Mouse (Mus musculus) forebrain, embryonic 10.5 days (tissue): ENCODE measurements around the gene Ptprd. TPM values are rescaled to one million over a fixed set of nuclear protein-coding genes. Genes with fewer than 3 reads are reported as not detected.

ENCODE experiments used
- DNase-seq: peaks from one replicate; pipeline ENCODE4 v3.0.0-alpha.2; 2017; ENCODE audit warnings: low spot score; ENCODE audit errors: extremely low spot score
- H3K27ac ChIP-seq: fragments of 300-500 bp; sonication (generic); 2 replicates; pipeline ENCODE4 v1.5.1; 2016; ENCODE audit warnings: mild to moderate bottlenecking
- H3K27me3 ChIP-seq: fragments of 300-500 bp; sonication (generic); 2 replicates; pipeline ENCODE4 v1.6.1; 2016; ENCODE audit warnings: mild to moderate bottlenecking; ENCODE audit not compliant: poor library complexity, severe bottlenecking
- H3K36me3 ChIP-seq: fragments of 300-500 bp; sonication (generic); replicated peaks from 2 replicates; pipeline ENCODE4 v1.6.1; 2016; ENCODE audit warnings: mild to moderate bottlenecking, moderate library complexity
- H3K4me1 ChIP-seq: fragments of 300-500 bp; sonication (generic); 2 replicates; pipeline ENCODE4 v1.6.1; 2016
- H3K4me3 ChIP-seq: fragments of 300-500 bp; sonication (generic); 2 replicates; pipeline ENCODE4 v1.5.1; 2016; ENCODE audit warnings: mild to moderate bottlenecking, moderate library complexity
- H3K9me3 ChIP-seq: fragments of 300-500 bp; sonication (generic); 2 replicates; pipeline ENCODE4 v1.6.1; 2016; ENCODE audit warnings: mild to moderate bottlenecking, moderate library complexity
- WGBS: fragments of 180-500 bp; shearing (Covaris S2); methylation state at CpG from one replicate; pipeline ENCODE4 v1.1.7; 2016; 5-methylcytosine and 5-hydroxymethylcytosine counted together
- polyA plus RNA-seq: library from polyadenylated mRNA; unstranded; fragments of >200 nt; fragmentation: Nextera tagmentation; extraction: Ambion mirVana; gene quantifications from 2 replicates; pipeline ENCODE4 v1.2.1, GENCODE M21; 2016

Gene Ptprd
- polyA plus RNA-seq, 1 experiment from 2014 or later: 12.2 TPM

DNA sequence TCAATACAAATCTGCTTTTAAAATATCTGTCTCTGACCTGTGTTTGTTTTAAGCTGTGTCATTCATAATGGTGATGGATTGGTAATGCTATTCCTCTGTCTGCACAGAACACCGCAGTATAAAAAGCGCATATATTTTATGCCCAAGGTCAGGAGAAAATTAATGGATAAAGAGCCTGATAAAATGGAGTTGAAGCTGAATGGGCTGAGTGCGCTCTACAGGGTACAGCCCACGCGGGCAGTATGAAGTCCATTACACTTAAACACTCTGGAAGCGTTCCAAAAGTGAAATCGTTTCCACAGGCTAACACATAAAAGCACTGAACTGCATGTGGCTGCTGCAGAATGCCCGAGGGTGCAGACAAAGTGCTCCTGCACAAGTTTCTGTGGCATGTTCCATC, 2032.3 kb downstream of the Ptprd start:
- Histone ChIP-seq H3K36me3 (no peaks in the 10 kb centered on the region), H3K27me3 (no peaks in the 10 kb centered on the region), H3K27ac (no peak overlapping the region), H3K4me3 (no peak overlapping the region), H3K9me3 (no peaks in the 10 kb centered on the region), H3K4me1 (peaks cover 3% of the 10 kb centered on the region; the same call in 1 of the 2 replicates)
- DNase-seq: no peak
- 88% methylated on average over 8 of the region's 8 CpGs for WGBS

DNA sequence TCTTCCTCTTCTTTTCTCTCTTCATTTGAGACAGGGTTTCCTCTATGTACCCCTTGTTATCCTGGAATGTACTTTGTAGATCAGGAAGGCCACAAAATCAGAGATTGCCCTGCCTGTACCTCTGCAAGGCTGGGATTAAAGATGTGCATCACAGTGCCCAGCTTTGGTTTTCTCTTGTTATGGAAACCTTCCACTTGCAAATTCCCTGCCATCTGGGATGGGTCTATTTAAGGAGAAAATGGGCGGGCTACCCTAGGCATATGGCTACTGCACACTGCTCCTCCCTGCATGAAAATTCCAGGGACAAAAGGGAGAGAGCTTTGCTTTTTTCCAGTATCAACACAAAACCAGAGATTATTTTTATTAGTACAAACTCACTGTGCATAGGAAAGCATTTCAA, 2036.7 kb downstream of the Ptprd start:
- no peaks in the 10 kb centered on the region for H3K36me3 ChIP-seq
- DNase-seq: no peak
- H3K4me1 ChIP-seq: no peaks in the 10 kb centered on the region
- WGBS: 73% methylated on average over 1 of the region's 1 CpGs
- H3K27ac ChIP-seq: no peak overlapping the region
- H3K27me3 ChIP-seq: no peaks in the 10 kb centered on the region
- no peak overlapping the region for H3K4me3 ChIP-seq
- H3K9me3 ChIP-seq: no peaks in the 10 kb centered on the region

DNA sequence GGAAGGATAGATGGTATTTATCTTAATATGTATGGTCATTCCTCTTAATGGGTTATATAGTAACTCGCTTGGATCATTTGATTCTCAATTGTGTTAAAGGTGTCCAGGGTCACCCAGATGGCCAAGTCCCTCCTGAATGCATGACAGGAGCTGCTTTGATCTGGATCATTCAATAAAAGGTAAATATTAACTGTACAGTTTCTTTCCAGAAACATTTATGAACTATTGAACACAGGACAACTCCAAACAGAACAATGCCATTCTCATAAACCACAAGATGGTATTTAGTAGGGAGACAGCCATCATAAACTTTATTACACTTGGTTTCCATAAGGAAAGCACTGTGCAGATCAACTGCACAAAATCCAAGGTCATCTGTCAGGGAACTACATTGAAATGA, 2056.0 kb downstream of the Ptprd start:
- H3K4me3 ChIP-seq: no peak overlapping the region
- no peaks in the 10 kb centered on the region for H3K9me3 ChIP-seq
- H3K36me3 ChIP-seq: no peaks in the 10 kb centered on the region
- 90% methylated on average over 1 of the region's 1 CpGs for WGBS
- no peaks in the 10 kb centered on the region for H3K4me1 ChIP-seq
- H3K27ac ChIP-seq: no peak overlapping the region
- no peak for DNase-seq
- no peaks in the 10 kb centered on the region for H3K27me3 ChIP-seq

DNA sequence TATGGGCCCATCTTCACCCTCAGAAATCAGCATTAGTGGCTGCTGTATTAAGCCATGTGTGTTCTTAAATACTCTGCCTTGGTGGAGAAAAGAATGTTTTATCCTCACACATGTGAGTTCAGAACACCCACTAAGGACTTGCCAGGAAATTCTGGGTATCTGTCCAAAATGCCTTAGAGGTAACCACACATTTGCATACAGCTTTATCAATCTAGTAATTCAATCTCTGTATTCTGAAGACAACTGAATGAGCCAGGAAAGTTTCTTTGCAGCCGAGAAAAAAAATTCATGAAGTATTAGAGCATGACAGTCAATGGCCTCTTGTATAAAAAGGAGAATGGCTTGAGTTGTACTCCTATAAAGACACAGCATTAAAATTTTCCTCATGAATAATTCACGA, 2057.6 kb downstream of the Ptprd start:
- Histone ChIP-seq H3K27ac (no peak overlapping the region), H3K27me3 (no peaks in the 10 kb centered on the region), H3K4me3 (no peak overlapping the region), H3K9me3 (no peaks in the 10 kb centered on the region), H3K36me3 (no peaks in the 10 kb centered on the region), H3K4me1 (no peaks in the 10 kb centered on the region)
- 67% methylated on average over 2 of the region's 2 CpGs for WGBS
- DNase-seq: no peak

DNA sequence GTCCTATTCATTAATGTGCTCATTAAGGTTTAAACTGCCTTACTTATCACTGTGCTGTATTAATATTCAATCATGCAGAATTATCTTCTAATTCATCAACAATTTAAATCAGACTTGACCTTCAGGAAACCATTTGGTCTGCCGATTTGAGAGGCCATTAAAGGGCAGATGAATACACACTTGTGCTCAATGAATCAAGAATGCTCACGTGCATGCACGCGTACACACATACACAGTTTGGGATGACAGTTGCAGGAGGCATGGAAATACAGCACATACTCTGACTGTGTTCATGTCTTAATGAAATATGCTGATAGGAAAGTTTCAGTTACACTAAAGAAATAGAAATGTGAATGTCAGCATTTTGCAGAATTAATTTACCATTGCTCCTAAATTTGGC, 2066.8 kb downstream of the Ptprd start:
- H3K36me3 ChIP-seq: no peaks in the 10 kb centered on the region
- WGBS: 89% methylated on average over 4 of the region's 4 CpGs
- DNase-seq: no peak

DNA sequence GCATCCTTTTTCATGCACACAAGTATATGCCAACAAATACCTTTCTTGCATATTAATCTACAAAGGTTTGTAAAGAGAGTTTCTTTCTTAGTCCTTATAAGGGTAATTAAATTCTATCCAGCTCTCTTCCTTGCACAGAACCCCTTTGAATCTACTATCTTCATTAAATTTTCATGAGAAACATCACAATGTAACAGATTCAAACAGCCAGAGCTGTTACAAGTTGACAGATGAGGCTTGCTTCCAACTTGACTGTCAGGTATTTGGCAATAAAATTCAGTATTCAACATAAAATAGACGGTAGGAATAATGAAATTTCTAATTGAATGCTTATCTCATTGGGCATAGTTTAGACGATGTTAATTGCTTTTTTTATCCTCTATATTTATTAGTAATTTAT, 2067.4 kb downstream of the Ptprd start:
- no peaks in the 10 kb centered on the region for H3K4me1 ChIP-seq
- no peaks in the 10 kb centered on the region for H3K27me3 ChIP-seq
- DNase-seq: no peak
- 88% methylated on average over 2 of the region's 2 CpGs for WGBS
- H3K9me3 ChIP-seq: no peaks in the 10 kb centered on the region
- H3K36me3 ChIP-seq: no peaks in the 10 kb centered on the region
- no peak overlapping the region for H3K27ac ChIP-seq
- H3K4me3 ChIP-seq: no peak overlapping the region

More for the DNA sequence above, 2066.8 kb downstream of the Ptprd start:
- Histone ChIP-seq H3K9me3 (no peaks in the 10 kb centered on the region), H3K4me3 (no peak overlapping the region), H3K4me1 (no peaks in the 10 kb centered on the region), H3K27me3 (no peaks in the 10 kb centered on the region), H3K27ac (no peak overlapping the region)

DNA sequence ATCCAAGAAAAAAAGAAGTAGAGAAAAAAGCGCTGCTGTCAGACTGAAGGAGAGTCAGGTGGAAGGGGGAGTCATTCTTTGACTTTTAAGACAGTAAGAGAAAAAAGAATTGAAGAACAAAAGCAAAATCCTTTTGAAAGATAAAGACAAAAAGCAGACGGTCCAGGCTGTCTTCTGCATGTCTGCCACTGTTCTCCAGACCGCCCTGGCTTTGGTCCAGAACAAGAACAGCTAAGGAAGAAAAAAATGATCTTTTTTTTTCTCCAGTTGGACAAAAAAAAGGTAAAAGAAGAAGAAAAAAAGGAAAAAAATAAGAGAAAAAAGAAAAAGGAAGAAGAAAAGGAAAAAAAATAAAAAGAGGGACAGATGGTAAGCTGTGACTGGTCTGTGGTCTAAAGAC, 2073.9 kb downstream of the Ptprd start:
- no peaks in the 10 kb centered on the region for H3K4me1 ChIP-seq
- no peaks in the 10 kb centered on the region for H3K9me3 ChIP-seq
- no peak overlapping the region for H3K27ac ChIP-seq
- no peak overlapping the region for H3K4me3 ChIP-seq
- H3K27me3 ChIP-seq: no peaks in the 10 kb centered on the region
- no peak for DNase-seq
- 72% methylated on average over 3 of the region's 3 CpGs for WGBS
- no peaks in the 10 kb centered on the region for H3K36me3 ChIP-seq

DNA sequence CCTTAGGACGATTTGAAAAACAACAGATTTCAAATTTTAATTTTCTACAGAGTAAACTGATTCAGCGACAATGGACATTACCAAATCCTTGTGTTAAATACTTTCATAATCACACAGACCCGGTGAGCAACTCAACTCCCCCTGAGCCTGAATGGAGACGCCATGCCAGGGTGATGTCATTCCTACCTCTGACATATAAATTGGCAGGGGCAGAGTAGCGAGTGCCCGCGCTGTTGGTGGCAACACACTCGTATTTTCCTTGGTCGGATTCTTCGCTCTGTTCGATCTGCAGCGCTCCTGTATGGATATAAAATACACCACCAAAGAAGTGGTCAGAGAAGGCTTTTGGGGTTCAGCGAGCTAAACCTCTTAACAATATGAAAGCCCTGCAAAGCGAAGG, 2075.1 kb downstream of the Ptprd start:
- DNase-seq: no peak
- H3K4me1 ChIP-seq: no peaks in the 10 kb centered on the region
- H3K9me3 ChIP-seq: no peaks in the 10 kb centered on the region
- no peaks in the 10 kb centered on the region for H3K36me3 ChIP-seq
- 87% methylated on average over 14 of the region's 14 CpGs for WGBS
- no peak overlapping the region for H3K27ac ChIP-seq
- no peaks in the 10 kb centered on the region for H3K27me3 ChIP-seq
- H3K4me3 ChIP-seq: no peak overlapping the region

DNA sequence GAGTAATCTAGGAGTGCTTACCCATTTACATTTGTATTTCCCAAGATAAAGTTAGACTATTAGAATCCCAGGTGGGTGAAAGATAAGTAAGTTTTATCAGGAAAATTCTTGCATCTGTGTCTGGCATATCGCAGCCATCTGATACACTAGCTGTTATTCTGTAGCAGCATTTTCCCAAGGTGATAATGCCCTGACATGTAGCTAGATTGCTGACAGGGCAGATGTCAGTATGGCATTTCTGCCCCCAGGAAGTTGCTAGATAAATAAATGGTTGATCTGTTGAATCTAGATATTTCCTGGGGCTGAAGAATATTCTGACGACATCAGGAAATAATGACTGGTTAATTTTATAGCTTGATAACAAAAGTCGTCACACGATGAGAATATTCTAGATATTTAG, 2119.9 kb downstream of the Ptprd start:
- Histone ChIP-seq H3K36me3 (0 out of 2 replicates have a peak, but pooled peaks cover 3% of the 10 kb centered on the region), H3K4me1 (no peaks in the 10 kb centered on the region), H3K27ac (no peak overlapping the region), H3K9me3 (no peaks in the 10 kb centered on the region), H3K27me3 (no peaks in the 10 kb centered on the region), H3K4me3 (no peak overlapping the region)
- 90% methylated on average over 4 of the region's 4 CpGs for WGBS
- DNase-seq: no peak

DNA sequence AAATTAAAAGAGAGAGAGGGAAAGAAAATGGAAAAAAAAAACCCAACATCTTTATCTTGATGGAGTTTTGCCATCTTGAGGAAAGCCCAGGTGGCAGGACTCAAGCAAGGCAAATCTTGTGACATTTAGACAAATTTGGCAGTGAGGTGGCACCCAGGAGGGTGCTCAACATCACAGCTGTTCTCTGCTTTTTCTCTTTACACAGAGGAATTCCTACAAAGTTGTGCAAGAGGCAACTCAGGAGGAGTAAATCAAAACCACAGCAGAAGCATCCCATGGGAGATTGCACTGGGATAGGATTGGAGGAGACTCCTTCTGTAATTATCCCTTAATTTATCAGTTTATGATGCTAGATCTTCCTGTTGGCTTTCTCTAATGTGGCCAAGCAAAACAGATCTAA, 2121.9 kb downstream of the Ptprd start:
- no peaks in the 10 kb centered on the region for H3K4me1 ChIP-seq
- no peak overlapping the region for H3K27ac ChIP-seq
- H3K9me3 ChIP-seq: no peaks in the 10 kb centered on the region
- DNase-seq: no peak
- H3K36me3 ChIP-seq: peaks cover 7% of the 10 kb centered on the region; the same call in 1 of the 2 replicates
- H3K4me3 ChIP-seq: no peak overlapping the region
- H3K27me3 ChIP-seq: no peaks in the 10 kb centered on the region

DNA sequence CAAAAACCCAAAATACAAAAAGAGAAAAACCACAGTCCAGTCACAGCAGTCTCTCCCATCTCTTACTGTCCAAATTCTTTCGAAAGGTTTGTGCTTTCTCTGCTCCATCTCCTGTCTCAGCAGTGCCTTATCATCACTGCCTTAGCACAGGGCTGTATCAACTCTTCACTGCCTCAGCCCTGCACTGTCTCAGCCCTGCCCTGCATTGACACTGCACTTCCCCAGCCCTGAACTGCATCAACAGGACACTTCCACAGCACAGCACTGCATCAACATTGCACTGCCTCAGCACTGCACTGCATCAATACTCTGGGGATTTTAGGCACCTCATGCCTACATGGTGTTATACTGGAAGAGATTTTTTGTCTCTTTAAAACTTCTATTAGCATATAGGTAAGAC, 2135.7 kb downstream of the Ptprd start:
- H3K27me3 ChIP-seq: no peaks in the 10 kb centered on the region
- no peak overlapping the region for H3K4me3 ChIP-seq
- no peak for DNase-seq
- no peaks in the 10 kb centered on the region for H3K4me1 ChIP-seq
- no peak overlapping the region for H3K27ac ChIP-seq
- WGBS: 97% methylated on average over 1 of the region's 1 CpGs
- H3K9me3 ChIP-seq: no peaks in the 10 kb centered on the region
- no peaks in the 10 kb centered on the region for H3K36me3 ChIP-seq

DNA sequence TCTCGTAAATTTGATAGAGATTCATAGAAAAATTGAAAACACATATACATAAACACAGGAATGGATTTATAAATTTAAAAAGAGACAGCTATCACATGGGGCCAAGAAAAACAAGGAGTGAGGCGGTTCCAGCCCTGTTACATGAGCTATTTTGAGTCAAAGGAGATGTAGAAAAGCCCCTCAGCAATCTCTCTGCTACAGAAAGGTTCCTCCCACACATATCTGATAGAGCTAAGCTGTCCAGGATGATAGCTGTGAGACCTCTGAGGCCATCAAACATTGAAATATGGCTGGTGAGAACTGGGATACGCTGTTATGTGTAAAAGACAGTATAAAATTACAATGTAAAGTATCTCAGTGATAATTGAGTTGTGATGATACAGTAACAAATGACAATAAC, 2138.5 kb downstream of the Ptprd start:
- Histone ChIP-seq H3K36me3 (no peaks in the 10 kb centered on the region), H3K4me3 (no peak overlapping the region), H3K9me3 (no peaks in the 10 kb centered on the region)

DNA sequence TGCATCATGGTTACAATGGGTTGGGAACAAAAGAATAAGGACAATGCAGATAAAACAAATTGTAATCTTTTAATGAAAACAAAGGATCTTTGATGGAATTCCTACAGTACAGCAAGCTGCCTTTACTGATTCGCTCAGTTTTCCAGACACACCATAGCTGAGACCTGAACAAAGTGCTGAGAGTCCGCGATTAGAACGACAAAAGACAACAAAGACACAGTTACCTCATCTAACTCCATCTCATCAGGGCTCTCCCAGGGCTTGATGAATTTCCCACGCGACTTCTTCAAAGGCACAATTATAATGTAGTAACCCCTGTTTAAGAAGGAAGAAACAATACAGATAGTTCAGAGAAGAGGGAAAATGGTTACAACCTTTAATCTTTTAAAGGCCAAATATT, 2140.0 kb downstream of the Ptprd start:
- no peaks in the 10 kb centered on the region for H3K36me3 ChIP-seq
- H3K9me3 ChIP-seq: no peaks in the 10 kb centered on the region
- no peak overlapping the region for H3K27ac ChIP-seq
- DNase-seq: no peak
- no peaks in the 10 kb centered on the region for H3K27me3 ChIP-seq
- no peaks in the 10 kb centered on the region for H3K4me1 ChIP-seq
- 83% methylated on average over 6 of the region's 6 CpGs for WGBS
- H3K4me3 ChIP-seq: no peak overlapping the region

More for the DNA sequence above, 2138.5 kb downstream of the Ptprd start:
- Histone ChIP-seq H3K27ac (no peak overlapping the region), H3K27me3 (no peaks in the 10 kb centered on the region), H3K4me1 (no peaks in the 10 kb centered on the region)
- 96% methylated on average over 3 of the region's 3 CpGs for WGBS
- no peak for DNase-seq

DNA sequence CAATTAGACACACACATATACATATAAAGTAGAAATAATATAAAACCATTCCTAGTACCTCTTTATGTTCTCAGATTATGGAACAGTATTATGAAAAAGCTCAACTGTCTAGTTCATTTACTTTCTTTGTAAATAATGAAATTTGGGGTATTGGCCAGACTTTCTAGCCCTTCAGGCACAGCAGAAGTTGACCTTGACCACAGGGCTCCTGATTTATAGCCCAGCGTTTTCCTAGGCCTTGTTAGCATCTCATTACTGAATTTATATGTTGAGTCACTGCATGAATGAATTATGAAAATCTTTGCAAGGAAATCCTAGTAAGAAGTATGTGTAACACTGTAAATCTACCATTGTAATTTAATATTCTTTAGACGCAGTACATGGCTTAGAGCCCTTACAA, 2154.9 kb downstream of the Ptprd start:
- no peak overlapping the region for H3K27ac ChIP-seq
- 86% methylated on average over 2 of the region's 2 CpGs for WGBS

More for the DNA sequence above, 2154.9 kb downstream of the Ptprd start:
- Histone ChIP-seq H3K4me3 (no peak overlapping the region), H3K36me3 (no peaks in the 10 kb centered on the region), H3K9me3 (no peaks in the 10 kb centered on the region), H3K4me1 (no peaks in the 10 kb centered on the region), H3K27me3 (no peaks in the 10 kb centered on the region)
- no peak for DNase-seq
